Mouse (Mus musculus): ENCODE measurements around the gene Adamts14.

Adamts14 gene

DNA sequence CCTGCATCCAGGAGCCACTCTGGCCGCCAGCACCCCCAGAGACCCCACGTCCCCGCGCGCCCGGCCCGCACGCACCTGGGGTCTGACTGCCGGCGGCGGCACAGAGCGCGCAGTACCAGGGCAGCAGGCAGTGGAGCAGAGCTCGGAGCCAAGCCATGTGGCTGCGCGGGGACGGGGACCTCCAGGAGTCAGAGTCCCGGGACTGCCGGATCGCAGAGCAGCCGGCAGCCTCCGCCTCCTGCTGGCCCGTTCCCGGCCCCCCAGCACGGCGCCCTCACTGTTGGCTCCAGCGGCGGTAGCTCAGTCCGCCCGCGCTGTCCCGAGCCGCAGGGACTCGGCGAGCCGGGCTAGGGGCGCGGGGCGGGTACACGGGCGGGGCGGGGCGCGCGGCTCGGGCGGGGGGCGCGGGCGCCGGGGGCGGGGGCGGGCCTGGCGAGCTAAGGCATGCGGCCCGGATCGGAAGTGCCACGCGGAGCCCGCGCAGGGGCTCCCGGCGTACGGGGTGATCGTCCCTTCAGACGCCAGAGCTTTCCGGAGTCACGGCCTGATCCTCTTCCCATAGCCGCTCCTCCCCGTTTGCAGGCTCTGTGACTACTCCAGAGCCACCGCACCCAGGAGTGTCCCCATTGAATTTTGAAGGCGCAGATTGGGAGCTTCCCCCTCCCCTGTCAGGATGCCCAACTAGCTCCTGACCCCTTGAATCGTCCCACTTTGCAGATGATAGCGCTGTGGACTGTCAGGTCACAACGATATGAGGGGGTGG lies at the start of gene Adamts14:
TSS of gene Adamts14 (minus strand) at position 358 of the 763 bp plus-strand sequence.
- peak; percentile 55 for DNase-seq (ENCODE audit: low read depth, low spot score)

DNA sequence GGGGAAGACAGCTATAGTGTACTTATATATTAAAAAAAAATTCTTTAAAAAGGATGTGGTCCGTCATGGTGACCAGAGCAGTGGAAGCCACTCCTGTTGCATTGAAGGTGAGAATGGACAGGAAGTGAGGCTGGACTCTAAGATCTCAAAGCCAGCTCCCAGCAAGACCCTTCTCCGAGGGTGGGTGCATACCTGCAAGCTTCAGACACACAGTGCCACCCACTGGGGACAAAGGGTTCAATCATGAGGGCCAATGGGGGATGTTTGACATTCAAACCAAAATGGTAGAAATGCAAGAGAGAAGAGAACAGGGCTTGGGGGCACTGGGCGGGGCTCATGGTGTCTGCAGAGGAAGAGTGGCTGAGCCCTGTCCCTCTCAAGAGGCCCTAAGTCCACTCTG lies 45.3 kb upstream of the Adamts14 start:
- DNase-seq (ENCODE audit: low read depth, low spot score) = no peak

DNA sequence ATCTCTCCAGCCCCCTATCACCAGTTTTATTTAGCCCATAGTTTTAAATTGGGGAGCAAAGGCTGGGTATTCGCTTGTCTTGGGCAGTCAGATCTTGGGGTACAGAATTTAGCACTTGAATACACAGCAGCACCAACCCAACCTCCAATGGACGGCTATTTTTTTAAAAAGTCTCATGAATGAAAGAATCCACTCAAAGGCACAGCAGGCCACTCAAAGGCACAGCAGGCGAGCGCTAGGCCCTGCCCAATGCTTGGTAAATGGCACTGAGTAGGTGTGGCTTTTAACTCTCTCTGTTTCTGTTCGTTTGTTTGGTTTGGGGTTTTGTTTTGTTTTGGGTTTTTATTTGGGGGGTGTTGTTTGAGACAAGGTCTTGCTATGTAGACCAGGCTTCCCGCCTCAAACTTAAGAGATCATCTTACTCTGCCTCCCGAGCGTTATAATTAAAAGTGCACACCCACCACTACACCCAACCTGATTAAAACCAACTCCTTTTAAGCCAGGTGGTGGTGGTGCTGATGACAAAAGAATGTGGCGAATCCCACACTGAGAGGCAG lies 42.2 kb upstream of the Adamts14 start:
- DNase-seq (ENCODE audit: low read depth, low spot score) = no peak

DNA sequence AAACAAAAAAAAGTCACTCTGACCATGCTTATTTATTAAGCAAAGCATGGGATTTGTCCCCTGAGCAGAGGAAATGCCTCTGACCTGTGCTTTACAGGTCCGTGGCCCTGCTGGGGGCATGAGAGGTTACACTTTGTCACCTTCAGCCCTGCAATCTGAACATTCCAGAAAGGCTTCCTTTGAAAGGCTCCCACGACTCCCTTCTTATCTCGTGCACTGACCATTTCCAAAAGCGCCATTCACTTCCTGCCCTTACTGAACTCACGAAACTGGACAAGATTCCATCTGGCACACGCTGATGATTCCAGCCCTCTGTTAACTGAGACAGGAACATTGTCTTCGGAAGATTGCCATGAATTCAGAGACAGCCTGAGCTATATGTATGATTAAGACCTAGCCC lies 40.5 kb upstream of the Adamts14 start:
- no peak for DNase-seq (ENCODE audit: low read depth, low spot score)

DNA sequence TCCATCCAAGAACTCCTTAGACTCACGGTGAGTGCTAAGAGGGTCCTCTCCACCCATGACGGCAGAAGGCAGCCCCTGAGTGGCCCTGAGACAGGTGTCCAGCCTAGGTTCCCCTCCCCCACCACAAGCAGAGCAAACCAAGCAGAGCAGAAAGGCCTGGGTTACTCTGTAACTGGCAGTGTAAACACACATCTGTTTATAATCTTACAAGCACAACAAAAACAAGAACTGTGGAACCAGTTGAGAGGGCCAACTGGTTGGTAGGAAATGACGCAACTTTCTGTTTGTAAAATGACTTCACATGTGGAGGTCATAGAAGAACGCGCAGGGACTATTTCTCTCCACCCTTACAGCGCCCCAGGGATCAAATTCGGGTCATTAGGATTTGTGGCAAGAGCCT lies 39.5 kb upstream of the Adamts14 start:
- DNase-seq (ENCODE audit: low read depth, low spot score) = peak; percentile 33

DNA sequence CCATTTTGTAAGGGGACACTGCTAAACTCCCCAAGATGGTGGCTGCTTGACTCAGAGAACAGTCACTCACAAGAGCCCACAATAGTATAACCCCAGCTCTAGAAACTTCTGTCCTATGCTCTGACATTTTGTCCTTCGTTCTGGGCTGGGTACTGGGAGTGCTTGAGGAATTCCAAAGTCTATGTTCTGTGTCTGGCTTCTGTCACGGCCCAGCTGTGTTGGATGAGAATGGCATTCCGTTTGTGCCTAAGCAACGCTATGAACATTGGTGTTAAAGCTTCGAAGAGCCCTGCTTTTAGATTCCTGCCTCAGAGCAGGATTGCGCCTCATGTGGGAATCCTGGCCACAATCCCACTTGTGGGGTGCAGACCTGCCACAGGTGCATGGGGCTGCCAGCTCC lies 38.9 kb upstream of the Adamts14 start:
- no peak for DNase-seq (ENCODE audit: low read depth, low spot score)

DNA sequence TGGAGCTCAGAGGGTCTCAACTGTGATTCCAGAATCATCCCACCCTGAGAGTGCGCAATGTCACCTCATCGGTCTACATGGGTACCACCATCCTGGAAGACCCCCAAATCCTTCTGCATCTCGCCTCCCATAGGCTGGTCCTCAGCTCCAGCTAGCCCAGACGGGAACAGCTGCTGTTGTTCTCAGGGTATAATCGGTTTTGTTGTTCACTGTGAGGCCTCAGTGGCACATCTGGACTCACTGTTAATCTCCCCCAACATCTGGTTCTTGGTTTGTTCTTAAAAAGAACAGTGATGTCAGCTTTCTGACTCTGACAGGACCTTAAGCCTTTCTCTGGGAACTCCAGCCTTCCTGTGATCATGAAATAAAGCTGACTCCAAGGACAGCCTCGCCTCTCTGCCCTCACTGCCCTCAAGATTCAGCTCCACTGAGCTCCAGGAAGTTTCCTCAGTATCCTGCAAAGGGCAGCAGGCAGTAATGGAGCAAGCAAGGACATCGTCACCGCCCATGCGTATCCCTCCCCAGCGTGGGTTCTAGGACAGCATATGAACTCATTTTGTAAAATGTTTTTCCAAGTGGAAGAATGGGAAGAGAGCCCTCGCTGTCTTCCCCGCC lies 35.6 kb upstream of the Adamts14 start:
- peak; percentile 25 for DNase-seq (ENCODE audit: low read depth, low spot score)

DNA sequence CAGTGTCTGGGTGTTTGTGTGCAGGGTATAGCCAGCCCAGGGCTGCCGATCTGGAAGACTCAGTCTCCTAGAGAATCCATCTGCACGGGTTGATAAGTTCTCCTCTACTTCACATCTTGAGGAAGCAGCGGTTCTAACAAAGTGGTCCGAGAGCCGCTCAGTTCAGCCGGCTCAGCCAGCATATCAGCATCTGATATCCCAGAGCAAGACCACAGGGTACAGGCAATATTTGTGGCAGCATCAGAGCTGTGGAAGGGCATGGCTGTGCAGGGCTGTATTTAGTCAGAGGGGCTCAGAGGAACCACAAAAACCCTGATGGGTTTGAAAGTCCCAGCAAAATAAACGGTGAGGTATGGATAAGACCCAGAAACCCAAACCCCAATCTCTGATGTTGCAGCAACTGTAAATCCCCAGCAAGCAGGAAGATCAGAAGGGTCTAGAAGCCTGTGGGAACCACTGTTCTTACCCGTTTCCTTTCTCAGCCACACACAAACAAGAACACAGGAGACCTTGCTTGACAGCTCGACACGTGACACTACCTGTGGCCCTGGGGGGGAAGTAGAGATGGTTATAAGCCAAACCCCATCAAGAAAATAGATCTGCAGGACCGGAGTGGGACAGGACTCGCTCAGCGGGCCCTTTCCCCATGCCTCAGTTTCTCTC lies 32.8 kb upstream of the Adamts14 start:
- no peak for DNase-seq (ENCODE audit: low read depth, low spot score)

DNA sequence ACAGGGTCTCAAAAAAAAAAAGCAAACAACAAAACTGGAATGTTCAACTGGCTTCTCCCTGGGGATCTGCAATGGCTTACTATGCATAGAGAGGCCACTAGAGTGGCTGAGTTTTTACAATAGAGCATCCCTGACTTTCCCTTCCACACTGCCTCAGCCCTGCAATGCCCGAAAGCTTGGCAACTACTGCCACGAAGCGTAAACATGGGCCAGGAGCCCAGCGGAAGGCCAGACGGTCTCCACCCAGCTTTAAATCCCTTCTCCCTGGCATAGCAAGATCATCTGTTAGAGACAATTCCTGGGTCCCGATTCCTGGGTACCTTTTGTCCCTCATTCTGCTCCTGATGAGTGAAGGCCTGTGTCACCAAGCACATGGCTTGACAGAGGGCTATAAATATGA lies 30.8 kb upstream of the Adamts14 start:
- DNase-seq (ENCODE audit: low read depth, low spot score) = no peak

DNA sequence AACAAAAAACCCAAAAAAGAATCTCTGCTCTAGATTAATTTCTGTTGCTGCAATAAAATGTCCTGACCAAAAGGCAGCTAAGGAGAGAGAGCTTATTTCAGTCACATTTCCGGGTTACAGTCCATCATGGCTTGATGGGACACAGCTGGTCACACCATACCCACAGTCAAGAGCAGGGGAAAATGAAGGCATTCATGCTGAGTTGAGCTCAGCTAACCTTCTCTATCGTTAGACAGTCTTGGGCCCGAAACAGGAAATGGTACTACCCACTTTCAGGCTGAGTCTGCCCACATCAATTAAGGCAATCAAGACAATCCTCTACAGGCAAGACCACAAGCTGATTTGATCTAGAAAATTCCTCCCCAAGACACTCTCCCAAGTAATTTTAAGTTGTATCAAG lies 27.8 kb upstream of the Adamts14 start:
- DNase-seq (ENCODE audit: low read depth, low spot score) = no peak

DNA sequence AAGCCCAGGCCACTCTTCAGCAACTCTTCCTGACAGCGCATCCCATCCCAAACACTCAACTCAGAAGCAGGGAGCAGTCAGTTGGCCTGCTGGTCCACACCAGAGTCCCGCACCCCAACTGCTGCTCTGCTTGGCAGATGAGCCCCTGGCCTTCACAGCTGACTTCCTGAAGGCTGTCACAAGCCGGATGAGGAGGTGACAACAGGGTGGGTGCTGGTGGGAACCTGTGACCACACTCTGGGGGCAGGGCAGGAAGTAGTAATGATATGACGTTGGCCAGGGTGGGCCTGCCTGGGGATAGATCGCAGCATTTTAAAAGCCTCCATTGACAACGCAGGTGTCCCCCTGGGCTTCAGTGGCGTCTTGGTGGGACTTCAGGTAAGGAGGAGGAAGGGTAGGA lies 24.2 kb upstream of the Adamts14 start, which contains the start of gene Prf1:
TSS of gene Prf1 (plus strand) at position 357 of the 400 bp plus-strand sequence.
- DNase-seq (ENCODE audit: low read depth, low spot score) = no peak

DNA sequence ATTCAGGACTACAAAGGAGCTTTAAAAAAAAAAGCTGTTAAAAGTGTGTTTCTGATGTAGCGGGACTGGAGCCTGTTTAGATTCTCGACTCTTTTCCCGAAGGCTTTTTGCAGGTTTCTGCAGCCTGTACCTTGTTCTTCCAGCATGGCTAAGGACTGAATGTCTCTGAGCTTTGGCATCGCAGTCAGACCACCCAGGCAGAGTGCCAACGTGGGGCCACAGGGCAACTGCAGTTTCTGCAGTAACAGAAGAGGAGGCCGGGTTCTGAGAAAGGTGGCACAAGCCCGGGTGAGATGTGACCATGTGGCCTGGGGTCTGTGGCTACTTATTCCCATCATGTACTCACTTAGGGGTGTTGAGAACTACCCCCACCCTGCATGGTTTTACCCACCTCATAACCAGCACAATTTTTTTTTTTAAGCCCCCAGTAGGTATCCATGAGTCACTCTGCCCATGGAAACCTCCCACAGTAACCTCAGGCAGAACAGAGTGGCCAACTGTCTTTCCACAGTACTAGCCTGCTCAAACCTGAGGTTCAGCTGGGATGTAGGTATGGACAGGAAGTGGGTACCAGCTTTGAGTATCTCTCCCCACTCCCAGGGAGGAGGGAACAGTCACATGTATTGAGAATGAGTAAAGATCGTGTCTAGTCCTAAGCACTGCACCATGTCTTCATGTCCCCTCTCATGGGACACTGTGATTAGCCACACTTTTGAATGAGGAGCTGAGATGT lies 23.6 kb upstream of the Adamts14 start:
- DNase-seq (ENCODE audit: low read depth, low spot score) = no peak

DNA sequence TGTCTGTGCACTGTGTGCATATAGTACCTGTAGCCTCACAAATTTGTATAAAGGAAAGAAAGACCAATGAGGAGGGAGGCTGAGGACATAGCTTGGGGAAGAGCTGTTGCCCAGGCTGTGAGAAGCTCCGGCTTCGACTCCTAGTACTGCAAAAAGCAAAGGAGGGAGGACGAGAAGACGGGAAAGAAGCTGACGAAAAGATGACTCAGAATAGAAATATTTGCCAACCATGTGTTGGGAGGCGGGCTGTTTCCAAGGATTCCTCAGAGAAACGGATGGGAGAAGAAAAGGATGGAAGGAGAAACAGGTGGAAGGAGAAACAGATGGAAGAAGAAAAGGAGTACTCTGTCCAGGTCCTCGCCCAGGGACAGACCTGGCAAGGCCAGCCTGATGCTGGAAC lies 21.0 kb upstream of the Adamts14 start:
- peak; percentile 88 for DNase-seq (ENCODE audit: low read depth, low spot score)

DNA sequence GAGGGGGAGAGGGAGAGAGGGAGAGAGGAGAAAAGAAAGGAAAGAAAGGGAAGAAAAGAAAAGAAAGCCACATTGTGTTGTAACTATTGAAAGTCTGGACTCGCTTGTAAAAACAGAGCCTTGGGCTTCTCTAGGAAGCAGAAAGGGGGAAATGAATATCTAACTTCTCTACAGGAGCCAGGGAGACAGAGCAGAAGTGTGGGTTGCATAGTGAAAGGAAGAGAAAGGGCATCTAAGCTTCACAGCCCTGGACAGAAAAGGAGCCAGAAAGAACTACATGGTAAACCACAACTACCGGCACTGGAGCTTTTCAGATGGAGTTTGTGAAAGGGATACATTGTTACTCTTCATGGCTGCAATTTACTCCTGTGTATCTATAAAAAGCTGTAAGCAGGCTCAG lies 17.2 kb upstream of the Adamts14 start:
- DNase-seq (ENCODE audit: low read depth, low spot score) = no peak

DNA sequence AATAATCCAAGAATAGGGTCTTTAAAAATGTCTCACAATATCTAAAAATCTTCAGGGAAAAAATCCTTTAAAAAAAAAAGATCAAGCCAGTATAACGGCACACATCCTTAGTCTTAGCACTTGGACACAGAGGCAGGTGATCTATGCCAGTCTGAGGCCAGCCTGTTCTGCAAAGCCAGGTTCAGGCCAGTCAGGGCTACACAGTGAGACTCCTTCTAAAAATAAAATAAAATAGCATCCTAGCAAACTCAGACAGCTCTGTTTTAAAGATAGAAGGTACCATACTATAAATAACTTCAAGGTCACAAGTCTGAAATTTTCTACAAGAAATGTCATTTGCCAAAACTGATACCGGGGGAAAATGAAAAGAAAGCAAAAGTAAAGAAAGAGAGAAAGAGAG lies 16.8 kb upstream of the Adamts14 start:
- DNase-seq (ENCODE audit: low read depth, low spot score) = no peak

DNA sequence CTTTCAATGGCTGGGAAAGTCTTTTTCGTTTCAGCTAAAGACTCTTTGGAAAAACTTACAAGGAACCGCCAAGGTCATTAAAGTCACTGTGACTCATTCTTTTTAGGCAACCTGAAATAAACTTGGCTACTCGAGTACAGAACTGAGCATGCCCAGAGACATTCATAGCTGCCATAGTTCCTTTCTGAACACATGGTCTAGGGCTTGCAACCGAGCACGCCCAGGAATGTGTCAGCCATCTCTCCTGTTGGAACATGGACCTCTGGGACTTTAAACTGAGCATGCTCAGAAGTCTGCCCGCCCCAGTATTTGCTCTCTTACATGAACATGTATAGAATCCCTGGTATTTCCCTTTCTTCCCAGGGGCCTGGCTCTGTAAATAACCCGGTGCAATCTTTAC lies 13.0 kb upstream of the Adamts14 start:
- peak; percentile 96 for DNase-seq (ENCODE audit: low read depth, low spot score)

DNA sequence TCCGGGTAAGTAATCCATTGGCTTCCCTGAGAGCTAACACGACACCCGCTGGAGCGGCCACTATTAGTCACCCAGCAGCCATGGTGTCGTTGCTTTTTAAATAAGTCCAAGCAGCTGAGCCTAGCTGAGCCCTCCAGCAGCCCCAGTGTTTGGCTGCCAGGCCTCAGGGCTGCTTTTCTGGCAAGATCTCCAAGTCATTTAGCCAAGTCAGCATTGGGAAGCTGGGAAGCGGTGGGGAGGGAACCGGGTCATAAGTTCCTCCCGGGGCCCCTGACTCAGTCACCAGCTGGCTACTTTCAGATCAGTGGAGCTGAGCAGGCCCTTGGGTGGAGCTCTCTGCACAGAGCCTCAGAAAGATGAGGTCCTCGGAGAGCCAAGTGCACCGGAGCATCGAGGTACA lies 12.0 kb upstream of the Adamts14 start:
- peak; percentile 92 for DNase-seq (ENCODE audit: low read depth, low spot score)

DNA sequence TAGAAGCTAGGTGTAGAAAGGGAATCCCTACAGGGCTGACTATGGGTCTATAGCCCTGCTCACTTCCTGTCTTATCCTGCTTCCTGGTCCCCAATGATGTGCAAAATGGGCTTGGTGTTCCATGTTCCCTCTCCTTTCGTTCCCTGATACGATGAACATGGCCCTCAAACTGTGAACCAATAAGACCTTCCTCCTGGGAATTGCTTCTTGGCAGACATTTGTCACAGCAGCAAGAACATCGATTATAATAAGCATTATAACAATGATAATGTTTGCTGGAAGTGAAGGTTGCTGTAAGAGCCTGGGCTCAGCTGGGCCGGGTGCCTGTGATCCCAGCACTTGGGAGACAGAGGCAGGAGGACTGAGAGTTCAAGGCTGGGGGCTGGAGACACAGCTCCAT lies 11.1 kb upstream of the Adamts14 start:
- no peak for DNase-seq (ENCODE audit: low read depth, low spot score)

DNA sequence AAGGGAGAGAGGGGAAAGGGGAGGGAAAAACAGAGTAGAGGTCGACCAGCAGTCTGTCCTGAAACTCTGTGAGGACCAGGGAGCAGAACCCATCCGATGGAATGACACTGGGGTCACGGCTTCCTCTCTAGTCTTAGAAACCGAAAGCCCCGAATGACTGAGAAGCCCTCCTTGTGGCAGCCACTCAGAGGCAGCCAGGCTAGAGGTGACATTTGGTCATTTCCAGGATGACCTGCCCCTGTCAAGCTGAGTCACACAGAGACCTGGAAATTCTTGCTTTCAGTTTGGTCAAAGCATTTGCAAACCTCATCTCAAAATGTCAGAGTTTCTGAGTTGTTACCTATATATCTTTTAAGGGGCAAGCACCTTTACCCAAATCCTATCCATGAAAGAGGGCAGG lies 7.9 kb upstream of the Adamts14 start:
- DNase-seq (ENCODE audit: low read depth, low spot score) = no peak

DNA sequence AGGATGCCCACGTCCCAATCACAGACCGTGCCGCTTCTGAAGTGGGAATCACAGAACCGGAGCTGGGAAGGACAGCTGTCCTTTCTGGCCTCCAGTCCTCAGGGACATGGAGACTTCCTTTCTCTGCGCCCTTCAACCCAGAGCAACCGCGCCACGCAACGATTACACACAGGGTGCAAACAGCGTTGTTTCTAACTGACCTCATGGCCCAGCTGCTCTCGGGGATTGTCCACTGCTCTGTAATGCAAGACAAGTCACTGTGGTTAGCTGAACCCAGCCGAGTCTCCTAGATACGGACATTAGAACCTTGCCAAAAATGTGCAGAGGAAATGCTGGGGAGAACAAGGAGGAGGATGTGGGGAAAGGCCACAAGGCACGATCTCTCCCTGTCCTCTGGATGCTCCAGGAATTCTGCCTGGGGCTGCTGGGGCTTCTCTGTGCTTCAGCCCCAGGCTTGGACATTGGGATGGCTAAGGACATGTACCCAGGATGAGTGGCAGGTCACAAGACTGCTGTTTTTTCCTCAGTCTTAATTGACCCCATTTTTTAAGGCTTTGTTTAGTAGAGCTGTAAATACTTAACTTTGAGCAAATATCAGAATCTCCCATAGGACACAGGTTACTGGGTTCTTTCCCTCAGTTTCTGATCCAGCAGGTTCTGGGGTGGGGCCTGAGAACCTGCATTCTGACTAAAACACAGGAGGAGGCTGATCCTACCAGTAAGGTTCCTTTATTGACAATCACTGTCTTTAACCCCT lies 4.9 kb upstream of the Adamts14 start:
- DNase-seq (ENCODE audit: low read depth, low spot score) = peak; percentile 98

DNA sequence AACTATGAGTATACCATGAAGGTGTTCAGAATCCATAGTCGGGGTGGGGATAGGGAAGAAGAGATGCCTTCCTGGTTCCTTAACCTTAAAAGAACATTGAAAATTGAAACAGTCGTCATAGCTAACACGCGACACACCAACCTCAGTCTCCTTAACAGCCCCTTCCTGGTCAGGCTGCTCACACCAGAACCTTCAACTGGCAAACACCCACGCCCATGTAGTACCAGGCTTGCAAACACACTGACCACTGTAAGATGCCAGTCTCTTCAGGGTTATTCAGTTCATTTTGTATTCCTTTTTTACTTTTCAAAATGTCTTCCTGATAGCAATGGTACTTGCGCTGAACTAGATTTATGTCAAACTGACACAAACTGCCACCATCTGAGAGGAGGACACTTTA lies 3.8 kb upstream of the Adamts14 start:
- no peak for DNase-seq (ENCODE audit: low read depth, low spot score)

Measured in 3T3-L1 (cell line).